Mouse (Mus musculus): ENCODE data around the gene Gm26938. TPM values are rescaled to one million over a fixed set of nuclear protein-coding genes. Genes with fewer than 3 reads are reported as not detected.

Gm26938 gene
- total RNA-seq (2015; ENCODE audit: low replicate concordance) (not detected in 2 replicates), total RNA-seq (2017; ENCODE audit: low replicate concordance) (not detected in 2 replicates)

DNA sequence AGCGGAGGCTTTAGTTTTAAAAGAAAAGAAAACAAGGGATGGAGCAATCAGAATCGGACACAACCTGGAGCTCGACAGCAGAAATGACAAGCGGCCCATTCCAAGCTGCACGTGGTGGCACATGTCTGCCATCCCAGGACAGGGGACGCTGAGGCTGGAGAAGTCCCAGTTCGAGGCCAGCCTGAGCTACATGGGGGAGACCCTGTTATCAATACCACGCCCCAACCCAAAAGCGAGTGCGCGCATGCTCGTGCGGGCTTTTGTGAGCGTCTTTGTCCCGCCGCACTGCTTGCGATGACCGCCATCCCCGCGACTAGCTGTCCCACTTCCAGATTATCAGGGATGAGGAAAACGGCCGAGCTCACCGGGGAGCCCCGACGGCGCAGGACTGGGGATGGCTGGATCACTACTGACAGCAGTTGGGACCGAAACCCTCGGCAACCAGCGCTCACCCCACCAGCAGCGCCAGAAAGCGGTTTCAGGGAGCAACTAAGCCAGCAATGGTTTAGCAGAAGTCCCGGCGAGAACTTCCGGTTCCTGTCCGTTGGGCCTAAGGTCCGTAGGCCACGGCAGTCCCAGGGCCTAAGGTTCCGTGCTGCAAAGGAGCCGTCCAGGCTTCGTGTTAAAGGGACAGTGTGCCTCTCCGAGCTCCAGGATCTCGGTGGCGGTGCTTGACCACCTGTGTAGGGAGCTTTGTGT lies at the start of gene Gm26938, which contains the start of gene Psmg3:
TSS of gene Gm26938 (minus strand) at position 51 of the 699 bp plus-strand sequence.
TSS of gene Psmg3 (minus strand) at position 529 of the 699 bp plus-strand sequence.
- peak; percentile 91 for ATAC-seq (replicated peaks; ENCODE audit: low FRiP score, poor library complexity, severe bottlenecking)

DNA sequence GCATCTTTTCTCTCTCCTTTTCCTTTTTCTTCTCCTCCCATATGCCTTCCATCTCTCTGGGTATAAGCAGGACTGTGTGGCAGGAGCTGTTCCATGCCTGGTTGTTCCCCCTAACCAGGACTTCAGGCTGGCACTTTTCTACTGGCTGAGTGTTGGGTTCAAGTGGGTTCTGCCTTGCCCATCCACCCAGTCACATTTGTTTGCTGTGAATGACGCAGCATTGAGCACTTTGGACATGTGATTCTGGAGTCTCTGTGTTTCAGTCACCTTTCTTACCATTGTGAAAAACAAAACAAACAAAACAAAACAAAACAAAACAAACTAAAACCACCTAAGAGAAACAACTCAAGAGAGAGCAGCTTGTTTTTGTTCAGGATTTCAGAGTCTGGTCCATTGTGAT lies 45.3 kb upstream of the Gm26938 start:
- ATAC-seq (replicated peaks; ENCODE audit: low FRiP score, poor library complexity, severe bottlenecking) = no peak

DNA sequence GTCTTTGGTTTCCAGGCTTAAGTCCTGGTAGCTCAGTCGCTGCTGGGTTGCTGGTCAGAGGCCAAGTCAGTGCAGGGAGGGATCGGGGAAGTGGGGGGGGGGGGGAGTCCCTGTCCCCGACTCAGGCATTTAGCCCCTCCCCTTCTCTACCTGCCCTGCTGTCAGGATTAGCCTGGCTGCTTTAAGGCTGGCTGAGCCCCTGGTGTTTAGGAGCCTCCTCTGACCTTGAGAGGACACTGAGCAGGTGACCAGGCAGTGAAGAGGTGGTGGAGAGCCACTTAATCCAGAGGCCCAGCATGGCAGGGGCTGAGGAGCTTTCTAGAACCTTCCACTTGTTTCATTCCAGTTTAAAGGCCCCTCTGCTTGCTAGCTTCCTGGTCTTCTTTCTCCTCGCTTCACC lies 44.7 kb upstream of the Gm26938 start:
- ATAC-seq (replicated peaks; ENCODE audit: low FRiP score, poor library complexity, severe bottlenecking) = no peak

DNA sequence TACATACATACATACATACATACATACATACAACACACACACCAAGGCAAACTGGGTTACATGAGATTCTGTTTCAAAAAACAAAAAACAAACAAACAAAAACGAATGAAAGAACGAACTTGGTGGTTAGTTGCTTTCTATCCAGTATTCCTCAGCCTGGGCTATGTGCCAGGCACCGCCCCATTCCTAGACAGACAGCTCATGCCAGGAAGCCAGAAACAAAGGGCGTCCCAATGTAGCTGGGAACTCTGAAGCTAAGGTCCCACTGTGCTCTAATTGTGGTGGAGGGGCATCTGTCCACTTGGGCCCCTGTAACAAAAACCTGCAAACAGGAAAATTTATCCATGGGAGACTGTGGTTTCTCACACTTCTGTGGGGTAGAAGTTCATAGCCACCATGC lies 36.6 kb upstream of the Gm26938 start:
- ATAC-seq (replicated peaks; ENCODE audit: low FRiP score, poor library complexity, severe bottlenecking) = no peak

DNA sequence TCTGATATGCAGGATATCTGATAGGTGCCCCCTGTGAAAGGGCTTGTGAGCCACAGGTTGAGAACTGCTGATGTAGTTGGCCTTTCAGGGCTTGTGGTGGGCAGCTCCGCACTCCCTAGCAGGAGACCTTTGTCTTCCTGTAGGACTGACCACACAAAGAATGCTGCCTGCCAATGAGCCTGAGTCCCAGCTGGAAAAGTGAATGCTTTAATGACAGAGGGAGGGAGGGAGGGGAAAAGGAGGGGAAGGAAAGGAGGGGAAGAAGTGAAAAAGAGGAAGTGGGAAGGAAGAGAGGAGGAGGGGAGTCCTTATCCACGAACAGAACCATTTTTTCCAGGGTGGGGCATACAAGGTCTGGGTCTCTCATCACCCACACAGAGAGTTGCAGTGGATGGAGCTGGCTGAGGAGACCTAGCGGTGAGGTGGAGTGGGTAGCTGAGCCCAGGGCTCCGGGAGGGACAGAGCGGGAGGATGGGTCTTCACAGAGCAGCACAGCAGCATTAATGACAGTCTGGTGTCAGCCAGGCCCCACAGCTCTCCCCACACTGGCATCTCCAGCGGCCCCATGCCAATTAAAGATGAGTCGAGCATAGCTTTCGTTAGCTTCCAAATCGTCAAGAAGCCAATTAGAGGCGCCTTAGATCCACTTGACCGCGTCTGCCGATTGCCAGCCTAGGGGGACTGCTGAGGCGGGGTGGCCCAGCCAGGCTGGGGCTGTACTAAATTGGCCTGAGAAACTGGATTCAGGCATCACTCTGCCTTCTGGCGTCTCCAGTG lies 34.3 kb upstream of the Gm26938 start:
- ATAC-seq (replicated peaks; ENCODE audit: low FRiP score, poor library complexity, severe bottlenecking) = no peak

DNA sequence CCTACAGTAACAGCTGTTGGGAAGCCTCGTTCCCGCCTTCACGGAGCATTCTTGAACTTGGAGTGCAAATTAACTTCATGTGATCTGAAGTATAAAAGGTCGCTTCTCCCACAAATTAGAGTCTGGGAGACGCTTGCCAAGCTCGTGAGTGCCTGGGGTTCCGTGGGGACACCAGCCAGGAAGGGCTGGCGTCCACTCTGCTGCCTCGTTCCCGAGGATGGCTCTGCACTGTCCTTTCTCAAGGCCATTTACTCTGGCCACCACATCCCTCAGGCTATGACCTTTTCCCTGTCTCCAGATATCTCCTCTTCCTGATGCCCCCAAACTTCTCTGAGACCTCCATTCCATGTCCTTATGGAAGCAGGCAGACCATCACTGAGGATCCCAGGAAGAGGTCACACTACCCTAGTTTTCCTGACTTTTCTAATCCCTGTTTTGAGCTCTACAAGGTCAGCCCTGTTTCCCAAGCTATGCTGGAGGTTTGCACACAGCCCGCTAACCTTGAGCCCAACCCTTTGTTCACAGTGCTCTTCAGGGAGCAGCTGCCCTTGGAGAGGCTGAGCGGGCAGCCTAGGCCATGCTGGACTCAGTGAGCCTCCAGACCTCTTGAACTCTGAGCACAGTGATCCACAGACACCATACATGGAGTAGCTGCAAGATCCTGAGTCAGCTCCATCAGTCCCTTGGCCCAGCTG lies 23.6 kb upstream of the Gm26938 start:
- no peak for ATAC-seq (replicated peaks; ENCODE audit: low FRiP score, poor library complexity, severe bottlenecking)

- ATAC-seq (replicated peaks; ENCODE audit: low FRiP score, poor library complexity, severe bottlenecking) = no peak
Observed at GRCm38 (mm10) chr5:139839142-139839541, 12.9 kb upstream of the Gm26938 start.

DNA sequence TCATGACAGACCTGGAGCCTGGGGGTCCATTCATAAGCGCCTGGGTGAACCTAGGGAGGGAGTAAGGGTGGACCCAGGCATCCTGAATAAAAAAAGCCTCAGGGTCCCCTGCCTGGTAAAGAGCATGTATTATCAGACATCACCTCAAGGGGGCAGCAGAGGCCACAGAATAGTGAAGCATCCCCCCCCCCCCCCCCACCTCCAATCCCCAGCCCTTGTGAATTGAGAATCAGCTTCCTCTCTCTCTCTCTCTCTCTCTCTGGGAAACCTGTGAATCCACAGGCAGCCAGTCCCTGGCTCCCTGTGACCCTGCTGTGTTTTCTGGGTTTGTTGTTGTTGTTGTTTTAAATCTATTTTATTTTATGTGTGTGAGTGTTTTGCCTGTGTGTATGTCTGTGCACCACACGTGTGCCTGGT lies 12.3 kb upstream of the Gm26938 start:
- ATAC-seq (replicated peaks; ENCODE audit: low FRiP score, poor library complexity, severe bottlenecking) = no peak

DNA sequence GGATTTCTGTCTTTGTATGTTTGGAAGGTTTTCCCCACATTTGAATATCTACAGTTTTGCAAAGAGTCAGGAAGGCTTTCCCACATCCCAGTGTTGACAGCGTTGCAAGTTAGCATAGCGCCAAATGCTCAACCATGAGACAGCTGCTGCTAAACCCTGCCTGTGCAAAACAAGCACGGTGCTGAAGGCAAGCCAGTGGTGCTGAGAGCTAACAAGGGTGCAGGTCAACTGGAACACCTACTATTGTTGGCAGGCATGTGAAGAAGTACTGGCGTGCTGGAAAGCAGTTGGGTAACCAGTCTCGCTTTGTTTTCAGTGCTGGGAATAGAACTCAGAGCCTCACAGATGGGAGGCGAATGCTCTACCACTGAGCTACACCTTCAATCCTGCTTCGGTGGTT lies 9.5 kb upstream of the Gm26938 start:
- ATAC-seq (replicated peaks; ENCODE audit: low FRiP score, poor library complexity, severe bottlenecking) = no peak

DNA sequence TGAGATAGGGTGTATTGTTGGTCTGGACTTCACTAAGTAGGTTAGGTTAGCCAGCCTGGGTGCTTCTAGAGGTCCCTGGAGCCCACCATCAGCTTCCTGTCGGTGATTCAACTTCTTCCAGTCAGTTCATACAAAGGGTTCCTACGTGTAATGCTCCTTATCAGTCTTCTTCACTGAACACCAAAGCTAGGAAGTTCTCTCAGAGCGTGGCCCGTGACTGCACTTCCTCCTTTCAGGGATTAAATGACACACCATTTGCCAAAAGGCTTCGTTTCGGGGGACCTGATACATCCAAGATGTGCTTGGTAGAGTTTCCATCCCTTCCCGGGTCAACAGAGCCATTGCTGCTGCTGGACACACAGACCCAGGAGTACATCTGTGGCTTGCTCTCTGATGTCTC lies 5.9 kb upstream of the Gm26938 start:
- ATAC-seq (replicated peaks; ENCODE audit: low FRiP score, poor library complexity, severe bottlenecking) = no peak

DNA sequence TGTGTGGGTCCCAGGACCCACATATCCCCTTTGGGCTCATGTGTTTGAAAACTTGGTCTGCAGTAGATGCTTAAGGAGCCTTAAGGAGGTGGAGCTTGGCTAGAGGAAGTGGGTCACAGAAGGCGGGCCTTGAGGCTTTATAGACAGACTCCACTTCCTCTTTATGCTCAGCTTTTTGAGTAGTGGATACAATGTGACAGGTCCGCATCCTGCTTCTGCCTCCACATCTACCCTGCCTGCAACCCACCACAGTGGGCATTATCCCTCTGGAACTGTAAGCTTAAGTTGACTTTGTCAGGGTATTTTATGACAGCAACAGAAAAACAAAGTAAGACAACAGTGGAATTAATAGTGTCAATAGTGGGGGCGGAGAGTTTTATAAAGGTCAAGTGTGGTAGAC lies 4.5 kb upstream of the Gm26938 start:
- ATAC-seq (replicated peaks; ENCODE audit: low FRiP score, poor library complexity, severe bottlenecking) = no peak

GRCm38 (mm10) chr5:139829384-139829783 lies 3.2 kb upstream of the Gm26938 start:
- no peak for ATAC-seq (replicated peaks; ENCODE audit: low FRiP score, poor library complexity, severe bottlenecking)

- ATAC-seq (replicated peaks; ENCODE audit: low FRiP score, poor library complexity, severe bottlenecking) = no peak
Observed at GRCm38 (mm10) chr5:139827593-139827992, 1.4 kb upstream of the Gm26938 start.

DNA sequence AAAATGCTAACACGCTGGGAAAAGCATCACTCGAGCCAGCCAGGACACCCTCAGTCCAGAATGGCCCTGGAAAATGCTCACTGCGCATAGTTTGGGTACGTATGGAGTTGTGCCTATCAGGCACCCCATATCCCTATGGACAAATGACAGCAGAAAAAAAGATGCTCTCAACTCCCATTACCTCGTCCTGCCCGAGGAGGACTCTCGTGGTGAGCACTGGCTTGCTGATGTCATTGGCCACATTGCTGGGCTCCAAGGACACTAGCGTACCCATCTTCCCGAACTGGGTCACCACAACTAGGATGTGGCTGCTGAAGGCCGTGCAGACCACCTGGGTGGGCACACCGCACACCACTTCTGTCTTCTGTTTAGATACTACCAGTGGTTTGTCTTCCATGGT lies 260 bp downstream of the Gm26938 start:
- ATAC-seq (replicated peaks; ENCODE audit: low FRiP score, poor library complexity, severe bottlenecking) = no peak

GRCm38 (mm10) chr5:139824531-139824930 lies 1.7 kb downstream of the Gm26938 start:
- ATAC-seq (replicated peaks; ENCODE audit: low FRiP score, poor library complexity, severe bottlenecking) = no peak

- ATAC-seq (replicated peaks; ENCODE audit: low FRiP score, poor library complexity, severe bottlenecking) = no peak
Observed at GRCm38 (mm10) chr5:139821466-139822459, 4.4 kb downstream of the Gm26938 start.

GRCm38 (mm10) chr5:139819538-139820181 lies 6.5 kb downstream of the Gm26938 start, which contains the start of gene Tmem184a:
TSS of gene Tmem184a (minus strand) at chr5:139819917.
- ATAC-seq (replicated peaks; ENCODE audit: low FRiP score, poor library complexity, severe bottlenecking) = no peak

- ATAC-seq (replicated peaks; ENCODE audit: low FRiP score, poor library complexity, severe bottlenecking) = peak; percentile 78
Observed at GRCm38 (mm10) chr5:139818801-139819200, 7.4 kb downstream of the Gm26938 start.

DNA sequence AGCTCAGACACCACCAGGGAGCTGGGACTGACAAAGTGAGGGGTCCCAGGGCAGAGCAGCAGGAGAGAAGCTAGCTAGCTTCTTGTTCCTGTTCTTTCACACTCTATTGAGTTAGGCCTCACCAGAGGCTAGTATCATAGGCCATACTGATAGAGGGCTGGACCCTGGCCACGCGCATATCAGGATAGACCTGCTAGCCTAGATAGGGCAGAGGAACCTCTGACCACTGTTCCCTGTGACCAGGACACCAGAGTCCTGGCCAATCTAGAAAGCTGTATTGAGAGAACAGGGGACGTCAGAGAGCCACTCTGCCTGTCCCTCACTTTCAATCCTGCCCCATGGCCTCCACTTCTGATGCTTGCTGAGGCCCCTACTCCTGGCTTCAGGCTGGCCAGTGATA lies 8.2 kb downstream of the Gm26938 start:
- 0 out of 2 replicates have a peak, but pooled peaks have one; percentile 7 for ATAC-seq (replicated peaks; ENCODE audit: low FRiP score, poor library complexity, severe bottlenecking)

Data from erythroblast, adult 5-6 weeks (primary cell).